Mouse (Mus musculus): ENCODE data around the gene Fgfr2. TPM values are rescaled to one million over a fixed set of nuclear protein-coding genes. Genes with fewer than 3 reads are reported as not detected.

Gene Fgfr2
- polyA plus RNA-seq, 1 experiment, result 1.7 TPM

GRCm38 (mm10) chr7:131992226-131992625 lies 1130.9 kb downstream of the Fgfr2 start:
- Histone ChIP-seq H3K27me3 (ENCODE audit: control insufficient read depth, insufficient read depth, insufficient read length) (peaks cover 4% of the 10 kb centered on the region), H3K79me3 (ENCODE audit: low read depth) (no peaks in the 10 kb centered on the region), H3K79me2 (ENCODE audit: control insufficient read depth, insufficient read depth) (no peaks in the 10 kb centered on the region), H3K4me3 (ENCODE audit: insufficient read depth, poor library complexity, severe bottlenecking) (no peak overlapping the region), H3K36me3 (ENCODE audit: control insufficient read depth, insufficient read depth) (no peaks in the 10 kb centered on the region), H3ac (ENCODE audit: control insufficient read depth, insufficient read length, low read depth) (no peak overlapping the region)
- TF ChIP-seq CEBPB (IDR thresholded peaks at IDR 0.05; ENCODE audit: low read depth) (no peak), MAX (IDR thresholded peaks at IDR 0.05) (no peak), FOSL1 (IDR thresholded peaks at IDR 0.05; ENCODE audit: insufficient read depth, low read length, poor library complexity, severe bottlenecking) (no peak), MYOD1 (IDR thresholded peaks at IDR 0.05; ENCODE audit: control insufficient read depth, insufficient read length, low read depth) (no peak), CTCF (IDR thresholded peaks at IDR 0.05; ENCODE audit: control insufficient read depth, insufficient read depth, insufficient read length) (no peak), USF1 (IDR thresholded peaks at IDR 0.05; ENCODE audit: low read depth) (no peak), MYOG (IDR thresholded peaks at IDR 0.05; ENCODE audit: control insufficient read depth, extremely low read depth, insufficient read length) (no peak)

- H3K79me2 ChIP-seq (ENCODE audit: control insufficient read depth, insufficient read depth), result no peaks in the 10 kb centered on the region
- no peak for TF ChIP-seq MYOD1 (IDR thresholded peaks at IDR 0.05; ENCODE audit: control insufficient read depth, insufficient read length, low read depth)
- TF ChIP-seq MYOG (IDR thresholded peaks at IDR 0.05; ENCODE audit: control insufficient read depth, extremely low read depth, insufficient read length), result no peak
- TF ChIP-seq FOSL1 (IDR thresholded peaks at IDR 0.05; ENCODE audit: insufficient read depth, low read length, poor library complexity, severe bottlenecking), result no peak
- no peak for TF ChIP-seq CTCF (IDR thresholded peaks at IDR 0.05; ENCODE audit: control insufficient read depth, insufficient read depth, insufficient read length)
- no peak for TF ChIP-seq MAX (IDR thresholded peaks at IDR 0.05)
- TF ChIP-seq CEBPB (IDR thresholded peaks at IDR 0.05; ENCODE audit: low read depth), result no peak
- no peak for TF ChIP-seq USF1 (IDR thresholded peaks at IDR 0.05; ENCODE audit: low read depth)
- H3K27me3 ChIP-seq (ENCODE audit: control insufficient read depth, insufficient read depth, insufficient read length), result peaks cover 4% of the 10 kb centered on the region
- no peak overlapping the region for H3ac ChIP-seq (ENCODE audit: control insufficient read depth, insufficient read length, low read depth)
- no peak overlapping the region for H3K4me3 ChIP-seq (ENCODE audit: insufficient read depth, poor library complexity, severe bottlenecking)
- H3K79me3 ChIP-seq (ENCODE audit: low read depth), result no peaks in the 10 kb centered on the region
- H3K36me3 ChIP-seq (ENCODE audit: control insufficient read depth, insufficient read depth), result no peaks in the 10 kb centered on the region
Observed at GRCm38 (mm10) chr7:131989056-131989455, 1134.1 kb downstream of the Fgfr2 start.

GRCm38 (mm10) chr7:131978609-131979008 lies 1144.5 kb downstream of the Fgfr2 start:
- no peaks in the 10 kb centered on the region for H3K79me2 ChIP-seq (ENCODE audit: control insufficient read depth, insufficient read depth)
- peaks cover 17% of the 10 kb centered on the region for H3K27me3 ChIP-seq (ENCODE audit: control insufficient read depth, insufficient read depth, insufficient read length)
- H3K36me3 ChIP-seq (ENCODE audit: control insufficient read depth, insufficient read depth), result no peaks in the 10 kb centered on the region
- no peak overlapping the region for H3K4me3 ChIP-seq (ENCODE audit: insufficient read depth, poor library complexity, severe bottlenecking)
- no peak overlapping the region for H3ac ChIP-seq (ENCODE audit: control insufficient read depth, insufficient read length, low read depth)
- TF ChIP-seq MAX (IDR thresholded peaks at IDR 0.05) (no peak), MYOD1 (IDR thresholded peaks at IDR 0.05; ENCODE audit: control insufficient read depth, insufficient read length, low read depth) (no peak), USF1 (IDR thresholded peaks at IDR 0.05; ENCODE audit: low read depth) (no peak), MYOG (IDR thresholded peaks at IDR 0.05; ENCODE audit: control insufficient read depth, extremely low read depth, insufficient read length) (no peak), FOSL1 (IDR thresholded peaks at IDR 0.05; ENCODE audit: insufficient read depth, low read length, poor library complexity, severe bottlenecking) (no peak), CTCF (IDR thresholded peaks at IDR 0.05; ENCODE audit: control insufficient read depth, insufficient read depth, insufficient read length) (no peak)
- H3K79me3 ChIP-seq (ENCODE audit: low read depth), result no peaks in the 10 kb centered on the region

GRCm38 (mm10) chr7:131975867-131976266 lies 1147.3 kb downstream of the Fgfr2 start:
- Histone ChIP-seq H3K27me3 (ENCODE audit: control insufficient read depth, insufficient read depth, insufficient read length) (peaks cover 23% of the 10 kb centered on the region), H3K79me3 (ENCODE audit: low read depth) (no peaks in the 10 kb centered on the region), H3K36me3 (ENCODE audit: control insufficient read depth, insufficient read depth) (no peaks in the 10 kb centered on the region), H3ac (ENCODE audit: control insufficient read depth, insufficient read length, low read depth) (no peak overlapping the region), H3K4me3 (ENCODE audit: insufficient read depth, poor library complexity, severe bottlenecking) (no peak overlapping the region), H3K79me2 (ENCODE audit: control insufficient read depth, insufficient read depth) (no peaks in the 10 kb centered on the region)
- no peak for TF ChIP-seq FOSL1 (IDR thresholded peaks at IDR 0.05; ENCODE audit: insufficient read depth, low read length, poor library complexity, severe bottlenecking)
- TF ChIP-seq USF1 (IDR thresholded peaks at IDR 0.05; ENCODE audit: low read depth), result no peak
- TF ChIP-seq MAX (IDR thresholded peaks at IDR 0.05), result no peak
- no peak for TF ChIP-seq MYOG (IDR thresholded peaks at IDR 0.05; ENCODE audit: control insufficient read depth, extremely low read depth, insufficient read length)
- no peak for TF ChIP-seq CEBPB (IDR thresholded peaks at IDR 0.05; ENCODE audit: low read depth)
- no peak for TF ChIP-seq MYOD1 (IDR thresholded peaks at IDR 0.05; ENCODE audit: control insufficient read depth, insufficient read length, low read depth)
- no peak for TF ChIP-seq CTCF (IDR thresholded peaks at IDR 0.05; ENCODE audit: control insufficient read depth, insufficient read depth, insufficient read length)

GRCm38 (mm10) chr7:131970255-131970654 lies 1152.9 kb downstream of the Fgfr2 start:
- no peak overlapping the region for H3ac ChIP-seq (ENCODE audit: control insufficient read depth, insufficient read length, low read depth)
- no peaks in the 10 kb centered on the region for H3K36me3 ChIP-seq (ENCODE audit: control insufficient read depth, insufficient read depth)
- no peaks in the 10 kb centered on the region for H3K79me2 ChIP-seq (ENCODE audit: control insufficient read depth, insufficient read depth)
- TF ChIP-seq CTCF (IDR thresholded peaks at IDR 0.05; ENCODE audit: control insufficient read depth, insufficient read depth, insufficient read length), result no peak
- TF ChIP-seq FOSL1 (IDR thresholded peaks at IDR 0.05; ENCODE audit: insufficient read depth, low read length, poor library complexity, severe bottlenecking), result no peak
- TF ChIP-seq MYOG (IDR thresholded peaks at IDR 0.05; ENCODE audit: control insufficient read depth, extremely low read depth, insufficient read length), result no peak
- no peak for TF ChIP-seq MYOD1 (IDR thresholded peaks at IDR 0.05; ENCODE audit: control insufficient read depth, insufficient read length, low read depth)
- TF ChIP-seq MAX (IDR thresholded peaks at IDR 0.05), result no peak
- no peak for TF ChIP-seq CEBPB (IDR thresholded peaks at IDR 0.05; ENCODE audit: low read depth)
- TF ChIP-seq USF1 (IDR thresholded peaks at IDR 0.05; ENCODE audit: low read depth), result no peak
- no peak overlapping the region for H3K4me3 ChIP-seq (ENCODE audit: insufficient read depth, poor library complexity, severe bottlenecking)
- H3K27me3 ChIP-seq (ENCODE audit: control insufficient read depth, insufficient read depth, insufficient read length), result peaks cover 34% of the 10 kb centered on the region
- no peaks in the 10 kb centered on the region for H3K79me3 ChIP-seq (ENCODE audit: low read depth)
